Mouse (Mus musculus) spleen, adult 12 weeks (tissue): ENCODE measurements around the gene Rmdn2.

ENCODE experiments used
- DNase-seq: peaks from one replicate; pipeline ENCODE4 v3.0.0; 2022; ENCODE audit warnings: low spot score

Rmdn2 gene

DNA sequence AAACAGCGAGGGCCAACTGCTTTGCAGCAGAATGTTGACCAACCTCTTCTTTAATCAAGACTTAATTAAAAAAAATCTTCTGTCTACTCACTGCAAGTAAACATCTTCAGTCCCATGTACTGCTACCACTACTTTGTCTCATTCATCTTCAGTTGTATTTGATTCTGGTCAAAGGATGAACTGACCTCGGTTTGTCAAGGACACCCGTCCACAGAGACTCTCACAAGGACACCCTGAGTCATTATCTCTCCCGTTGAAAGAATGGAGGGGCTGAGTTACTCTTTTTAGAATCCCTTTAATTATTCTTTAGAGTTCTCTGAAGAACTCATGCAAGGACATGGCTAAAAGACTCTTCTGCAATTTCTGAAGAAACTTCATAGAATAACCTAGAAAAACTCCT is at the start of gene Rmdn2:
TSS of gene Rmdn2 (plus strand) at position 319 of the 400 bp plus-strand sequence.
- DNase-seq, result no peak

DNA sequence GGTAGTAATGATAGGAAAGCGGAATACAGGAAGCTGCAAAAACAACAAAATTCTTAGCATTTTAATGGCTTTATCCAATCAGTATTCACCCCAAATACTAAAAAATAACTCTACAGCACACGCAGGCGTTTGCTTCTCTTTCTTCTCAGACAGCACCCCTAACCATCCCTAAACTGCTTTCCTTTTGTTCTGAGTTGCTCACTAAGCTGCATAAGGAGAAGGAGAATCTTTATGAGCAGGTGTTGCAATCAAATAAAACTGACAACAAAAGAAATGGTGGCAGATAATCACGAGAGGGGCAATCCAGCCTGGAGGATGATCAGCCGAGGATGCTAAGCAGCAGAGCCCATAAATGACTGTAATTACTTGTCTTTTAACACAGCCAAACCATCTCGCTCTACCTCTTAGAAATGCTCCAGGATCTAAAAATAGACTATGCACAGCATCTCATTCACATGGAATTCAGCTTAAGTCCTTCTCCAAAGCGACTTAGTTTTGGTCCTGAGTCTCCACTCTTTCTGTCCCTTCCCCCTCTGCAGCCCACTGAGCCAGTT is 48.5 kb upstream of the Rmdn2 start:
- no peak for DNase-seq

DNA sequence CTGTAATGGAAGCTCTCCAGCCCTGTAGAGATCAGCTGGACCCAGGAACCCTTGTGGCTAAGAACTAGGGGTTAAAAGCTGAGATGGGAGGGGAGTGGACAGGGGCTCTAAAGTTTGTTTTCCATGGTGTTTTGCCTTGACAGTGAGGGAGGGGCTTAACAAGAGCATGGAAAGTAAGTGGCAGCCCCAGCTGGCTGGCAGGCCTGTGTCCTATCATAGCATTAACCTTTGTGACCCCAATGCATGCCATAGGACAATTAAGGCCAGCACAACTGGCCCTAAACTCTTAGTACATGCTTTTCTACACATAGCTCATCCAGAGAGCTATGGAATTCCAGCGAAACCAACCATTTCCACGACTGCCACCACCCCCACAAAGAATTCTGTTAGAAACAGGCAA is 47.9 kb upstream of the Rmdn2 start:
- DNase-seq, result no peak

DNA sequence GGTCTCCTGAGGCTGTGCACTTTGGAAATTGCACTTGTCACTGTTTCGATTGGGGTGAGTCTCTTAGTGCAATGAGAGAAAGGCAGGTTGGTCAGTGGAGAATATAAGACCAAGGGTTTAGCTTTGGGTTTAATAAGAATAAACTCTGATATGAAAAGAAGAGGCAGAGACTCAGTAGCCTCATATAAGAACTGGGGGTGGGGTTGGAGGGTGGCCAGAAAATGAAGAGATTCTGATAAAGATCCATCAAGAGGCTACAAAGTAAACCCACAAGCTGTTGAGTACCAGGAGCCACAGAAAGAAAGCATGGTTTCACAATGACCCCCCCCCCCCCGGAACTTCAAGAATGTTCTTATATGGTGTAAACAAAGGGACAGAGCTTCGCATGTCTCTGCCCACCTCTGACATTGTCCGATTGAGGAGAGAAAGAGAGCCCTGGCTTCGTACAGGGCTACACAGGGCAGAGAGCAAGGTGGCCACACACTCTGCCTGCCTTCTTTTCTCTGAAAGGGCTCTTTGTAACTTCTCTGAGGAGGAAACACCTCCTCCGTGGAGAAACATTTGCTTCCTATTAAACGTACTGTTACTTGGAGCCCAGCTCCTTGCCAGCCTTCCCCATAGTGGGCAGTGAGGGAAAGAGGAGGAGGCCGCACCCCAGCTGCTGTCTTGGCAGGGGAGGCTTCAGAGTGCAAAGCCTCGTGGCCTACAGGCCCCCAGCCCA is 46.3 kb upstream of the Rmdn2 start:
- DNase-seq, result no peak

DNA sequence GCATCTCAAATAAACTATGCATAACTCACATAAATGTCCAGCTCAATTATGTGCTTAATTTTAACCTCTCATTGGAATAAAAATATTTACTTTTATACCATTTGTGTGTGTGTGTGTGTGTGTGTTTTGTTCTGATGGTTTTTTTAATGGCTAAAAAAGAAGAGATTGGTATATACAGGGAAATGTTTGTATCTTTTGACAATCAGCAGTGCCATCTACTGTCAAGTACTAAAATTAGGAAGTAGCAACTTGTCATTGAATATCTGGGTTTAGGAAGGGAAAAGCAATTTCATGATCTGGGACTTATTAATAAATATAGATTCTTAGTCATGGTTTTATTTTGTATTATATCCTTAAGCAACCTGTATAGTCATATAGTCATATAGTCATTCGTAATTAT is 43.3 kb upstream of the Rmdn2 start:
- DNase-seq, result no peak

DNA sequence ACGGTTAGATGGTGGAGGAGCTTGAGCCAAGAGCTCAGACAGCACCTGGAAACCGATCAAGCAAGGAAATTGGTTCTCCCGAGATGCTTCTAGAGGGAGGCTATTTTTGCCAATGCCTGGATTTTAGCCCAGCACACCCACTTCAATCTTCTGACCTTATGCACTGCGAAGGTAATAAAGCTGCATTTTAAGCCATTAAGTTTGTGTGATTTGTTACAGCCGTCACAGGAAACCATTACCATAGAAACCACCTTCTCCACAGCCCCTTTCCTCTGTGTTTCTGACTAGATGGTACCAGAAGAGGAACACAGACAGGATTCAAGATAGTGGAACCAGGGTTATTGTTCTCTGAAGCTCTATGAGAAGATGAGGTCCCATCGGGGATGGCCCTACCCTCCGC is 33.3 kb upstream of the Rmdn2 start:
- DNase-seq, result no peak

DNA sequence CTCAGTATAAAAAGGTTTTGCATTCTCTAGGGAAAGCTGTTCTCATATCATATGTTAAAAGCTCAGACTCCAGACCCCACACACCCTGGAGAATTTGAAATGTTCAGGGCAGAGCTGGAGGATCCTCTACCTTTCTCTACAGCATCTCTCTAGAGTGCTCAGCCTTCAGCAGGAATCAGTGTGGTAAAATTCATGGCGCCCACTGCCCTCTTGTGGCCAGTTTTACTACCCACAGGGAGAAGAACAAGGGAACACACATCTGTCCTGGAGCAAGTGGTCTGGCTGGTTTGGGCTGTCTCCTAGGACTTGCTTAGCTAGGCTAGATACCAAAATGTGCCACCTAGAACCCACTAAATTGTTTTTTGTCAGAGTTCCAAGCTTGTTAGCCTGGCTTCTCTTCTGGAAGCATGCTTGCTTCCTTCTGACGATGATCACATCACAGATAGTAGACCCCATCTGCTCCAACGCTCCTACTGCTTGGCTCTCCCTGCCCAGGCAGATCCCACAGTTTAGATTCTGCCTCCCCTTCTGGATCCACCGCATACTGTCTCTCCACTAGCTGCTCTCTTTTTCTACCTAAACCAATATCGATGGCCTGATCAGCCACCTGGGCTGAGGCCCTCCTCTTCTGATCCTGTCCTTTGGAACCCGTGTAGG is 31.3 kb upstream of the Rmdn2 start:
- DNase-seq, result peak; percentile 35

DNA sequence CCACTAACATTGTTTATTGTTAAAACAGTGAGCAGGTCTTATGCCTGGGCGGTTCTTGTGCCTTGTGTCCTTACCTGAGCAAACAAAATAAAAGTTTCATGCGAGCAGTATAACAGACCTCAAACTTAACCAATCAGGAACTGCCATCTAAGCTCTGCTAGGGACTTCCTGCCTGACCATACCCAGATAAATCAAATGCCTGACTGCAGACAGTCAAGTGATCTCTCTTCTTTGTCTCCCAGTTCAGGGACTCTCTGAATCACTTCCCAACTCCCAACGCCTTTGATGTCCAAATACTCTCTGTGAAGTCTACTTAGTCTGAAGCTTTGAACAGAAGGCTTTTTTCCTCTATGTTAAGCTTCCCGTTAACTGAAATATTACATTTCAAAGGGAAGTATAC is 28.2 kb upstream of the Rmdn2 start:
- DNase-seq, result no peak

DNA sequence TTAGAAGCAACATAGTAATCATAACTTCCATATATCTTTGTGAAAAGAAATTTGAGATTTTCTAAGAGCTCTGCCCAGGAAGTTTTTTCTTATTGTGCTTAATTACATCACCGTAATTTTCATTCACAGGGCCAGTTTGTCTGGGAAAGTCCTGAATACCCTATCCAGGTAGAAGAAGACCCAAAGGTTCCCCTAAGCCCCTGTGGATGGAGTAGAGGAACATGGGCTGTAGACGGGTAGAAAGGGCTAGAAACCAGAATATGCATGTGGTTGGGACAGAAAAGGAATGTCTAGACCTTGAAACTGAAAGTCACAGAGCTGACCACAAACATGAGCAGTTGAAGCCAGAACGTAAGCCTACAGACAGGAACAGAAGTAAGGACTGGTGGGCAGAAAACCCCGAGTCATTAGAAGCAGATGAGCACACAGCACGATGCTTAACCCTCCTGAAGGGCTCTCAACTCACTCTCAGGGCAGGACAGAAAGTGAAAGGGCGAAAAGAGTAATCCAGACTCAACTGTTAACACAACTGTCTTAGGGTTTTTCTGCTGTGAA is 27.3 kb upstream of the Rmdn2 start:
- DNase-seq, result no peak

DNA sequence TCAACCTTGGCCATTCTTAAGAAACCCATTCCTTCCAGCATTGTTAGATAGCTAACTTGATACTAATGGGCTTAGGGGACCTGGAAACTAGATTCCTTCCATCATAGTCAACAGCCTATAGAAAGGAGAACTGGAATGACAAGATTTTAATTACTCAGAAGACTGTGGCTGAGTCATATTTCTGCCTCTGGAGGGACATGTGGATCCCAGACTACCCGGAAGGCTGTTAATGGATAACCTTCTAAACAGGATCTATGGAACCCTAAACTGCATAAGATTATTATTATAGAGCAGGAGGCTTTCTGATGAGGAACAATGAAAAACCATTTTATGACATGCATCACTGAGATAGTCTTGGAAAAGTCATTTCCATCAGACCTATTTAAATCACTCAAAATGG is 21.8 kb upstream of the Rmdn2 start:
- no peak for DNase-seq

DNA sequence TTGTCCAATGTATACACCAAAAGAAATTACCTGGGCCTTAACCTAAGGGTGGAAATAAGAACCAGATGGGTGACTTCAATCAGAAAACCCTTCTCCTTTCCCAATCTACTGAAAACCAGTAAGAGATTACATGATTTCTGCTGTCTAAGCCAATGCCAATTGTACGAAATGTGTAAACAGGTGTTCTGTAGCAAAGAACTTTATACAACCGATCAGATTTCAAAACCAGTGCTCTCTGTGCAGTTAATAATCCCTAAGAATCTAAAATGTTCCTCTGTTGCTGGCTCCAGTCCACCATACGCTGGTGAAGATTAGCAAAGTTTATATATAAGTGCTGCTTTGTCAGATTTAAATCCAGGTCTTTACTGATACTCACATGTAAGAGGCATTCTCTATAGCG is 15.7 kb upstream of the Rmdn2 start:
- DNase-seq, result no peak

DNA sequence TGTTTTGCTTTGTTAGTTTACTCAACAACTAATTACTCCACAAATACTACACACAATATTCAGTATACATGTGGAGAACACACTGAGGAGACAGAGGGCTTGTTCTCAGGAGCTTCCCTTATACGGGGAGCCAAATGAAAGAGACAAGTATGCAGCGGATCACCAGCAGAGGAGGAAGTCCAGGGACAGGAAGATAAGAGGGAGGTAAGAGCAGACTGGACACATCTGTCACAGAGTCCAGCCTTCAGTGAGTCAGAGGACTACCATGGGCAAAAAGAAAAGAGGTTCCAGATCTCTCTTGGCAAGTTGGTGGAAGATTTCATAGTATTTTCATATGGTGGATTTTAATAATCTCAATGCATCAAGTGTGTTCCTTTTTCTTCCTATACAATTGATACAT is 13.5 kb upstream of the Rmdn2 start:
- DNase-seq, result no peak

DNA sequence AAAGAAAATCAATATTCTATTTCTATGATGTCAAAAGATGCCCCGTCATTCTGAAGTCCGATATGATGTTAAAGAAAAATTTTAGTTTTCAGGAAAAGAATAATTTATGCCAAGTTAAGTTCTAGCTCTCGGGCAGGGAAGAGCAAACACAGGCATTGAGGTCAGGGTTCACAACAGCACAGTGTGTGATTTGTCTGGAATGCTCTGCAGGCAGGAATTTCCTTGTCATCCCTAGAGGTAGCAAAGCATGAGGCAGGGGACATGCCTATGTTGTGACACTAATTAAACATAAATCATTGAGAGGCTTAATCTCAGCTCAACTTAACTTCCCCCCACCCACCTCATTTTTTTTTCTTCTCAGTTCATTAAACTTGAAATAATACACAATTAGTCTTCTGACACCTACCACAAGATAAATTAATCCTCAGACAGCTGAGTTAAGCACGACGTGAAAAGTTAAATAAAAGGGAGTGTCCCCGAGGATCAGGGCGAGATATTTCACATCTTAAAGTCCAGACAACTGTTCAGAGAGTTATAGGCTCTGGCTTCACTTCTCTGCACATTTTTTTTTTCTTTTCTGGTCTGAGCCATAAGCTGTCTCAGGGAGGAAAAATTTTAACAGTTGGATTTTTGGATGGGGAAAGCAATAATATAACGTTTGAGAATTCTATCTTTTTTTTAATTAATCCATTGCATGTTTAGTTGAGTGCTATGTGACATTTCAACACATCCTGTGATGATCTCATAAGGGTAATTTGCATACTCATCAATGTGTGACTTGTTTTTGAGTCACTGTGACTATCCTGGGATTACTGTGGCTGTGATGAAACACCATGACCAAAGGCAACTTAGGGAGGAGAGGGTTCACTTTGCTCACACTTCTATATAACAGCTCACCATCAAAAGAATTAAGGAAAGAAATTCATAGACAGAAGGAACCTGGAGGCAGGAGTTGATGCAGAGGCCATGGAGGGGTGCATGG is 12.8 kb upstream of the Rmdn2 start:
- DNase-seq, result no peak

DNA sequence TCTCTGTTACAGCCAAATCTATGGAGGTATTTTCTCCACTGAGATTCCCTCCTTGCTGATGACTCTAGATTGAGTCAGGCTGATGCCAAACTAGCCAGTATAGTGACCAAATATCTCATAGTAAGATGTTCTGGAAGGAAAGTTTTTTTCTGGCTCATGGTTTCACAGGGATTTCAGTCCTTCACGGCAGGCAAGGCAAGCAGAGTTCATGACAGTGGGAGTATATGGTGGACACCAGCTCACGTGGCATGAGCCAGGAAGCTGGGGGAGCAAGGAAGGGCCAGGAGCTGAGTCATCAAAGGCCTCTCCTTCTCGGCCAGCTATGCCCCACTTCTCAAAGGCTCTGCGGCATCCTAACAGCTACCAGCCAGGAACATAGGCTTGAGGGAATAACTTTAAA is 11.6 kb upstream of the Rmdn2 start:
- DNase-seq, result no peak

DNA sequence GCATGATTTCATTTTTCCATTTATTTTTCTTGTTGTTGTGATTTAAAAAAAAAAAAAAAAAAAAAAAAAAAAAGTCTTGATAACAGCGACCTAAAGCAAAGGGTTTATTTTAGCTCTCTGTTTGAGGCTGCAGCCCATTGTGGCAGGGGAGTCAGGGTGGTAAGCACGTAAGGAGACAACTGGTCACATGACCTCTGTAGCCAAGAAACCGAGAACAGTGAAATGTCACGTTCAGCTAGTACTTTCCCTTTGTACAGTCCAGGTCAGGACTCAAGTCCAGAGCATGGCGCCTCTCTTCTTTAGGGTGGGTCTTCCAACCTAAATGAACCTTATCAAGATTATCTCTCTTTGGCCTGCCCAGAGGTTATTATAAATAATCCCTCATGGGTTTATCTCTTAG is 9.3 kb upstream of the Rmdn2 start:
- DNase-seq, result no peak

DNA sequence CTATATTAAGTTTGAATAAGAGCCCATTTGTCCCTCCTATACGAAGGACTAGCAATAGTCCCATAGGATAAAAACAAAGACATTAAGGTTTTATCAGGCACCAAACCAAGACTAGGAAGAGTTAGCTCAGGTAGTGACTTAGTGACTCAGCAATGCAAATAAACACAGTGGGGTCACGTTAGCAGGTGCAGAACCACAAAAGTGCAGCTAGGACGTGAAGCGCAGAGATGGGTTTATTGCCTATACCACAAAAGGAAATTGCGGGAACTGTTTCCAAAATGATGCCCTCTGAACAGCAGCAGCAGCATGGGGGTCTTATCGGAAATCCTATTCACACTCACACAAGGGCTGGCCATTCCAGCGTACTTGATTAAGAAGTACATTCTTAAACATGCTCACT is 8.2 kb upstream of the Rmdn2 start:
- no peak for DNase-seq

DNA sequence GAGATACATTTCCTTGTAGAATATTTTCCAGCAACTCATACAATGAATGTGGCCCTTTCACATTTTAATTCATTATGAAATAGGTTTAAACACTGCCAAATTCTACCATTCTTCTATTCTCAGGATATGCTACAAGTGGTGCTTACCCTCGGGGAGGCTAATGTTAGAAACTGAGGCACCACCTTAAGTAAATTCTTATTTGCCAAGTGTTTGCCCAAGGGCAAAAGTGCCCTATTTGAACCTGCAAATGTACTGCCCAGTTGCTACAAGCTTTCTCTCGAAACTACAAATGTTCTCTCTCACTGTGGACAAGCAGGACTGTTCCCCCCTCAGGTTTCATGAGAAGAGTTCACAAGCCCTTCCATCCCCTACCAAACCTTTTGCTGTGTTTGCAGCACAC is 5.9 kb upstream of the Rmdn2 start:
- DNase-seq, result no peak

DNA sequence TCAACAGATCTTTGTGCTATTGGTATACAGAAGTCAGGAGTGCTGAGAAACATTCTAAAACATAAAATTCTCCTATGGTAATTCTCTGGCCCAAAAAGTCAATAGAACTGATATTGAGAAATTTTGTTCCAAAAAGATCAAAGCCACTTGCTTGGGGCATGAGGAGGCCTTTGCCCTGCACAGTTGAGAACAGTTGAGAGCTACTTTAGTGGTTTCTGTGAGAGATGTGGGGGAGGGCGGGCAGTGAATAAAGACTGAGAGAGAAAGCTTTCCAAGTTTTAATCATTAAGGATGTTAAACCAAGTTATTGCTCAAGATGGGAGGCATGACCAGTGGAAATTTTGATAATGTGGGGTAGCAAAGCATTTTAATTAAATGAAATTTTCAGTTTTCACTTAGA is 2.0 kb upstream of the Rmdn2 start:
- no peak for DNase-seq

DNA sequence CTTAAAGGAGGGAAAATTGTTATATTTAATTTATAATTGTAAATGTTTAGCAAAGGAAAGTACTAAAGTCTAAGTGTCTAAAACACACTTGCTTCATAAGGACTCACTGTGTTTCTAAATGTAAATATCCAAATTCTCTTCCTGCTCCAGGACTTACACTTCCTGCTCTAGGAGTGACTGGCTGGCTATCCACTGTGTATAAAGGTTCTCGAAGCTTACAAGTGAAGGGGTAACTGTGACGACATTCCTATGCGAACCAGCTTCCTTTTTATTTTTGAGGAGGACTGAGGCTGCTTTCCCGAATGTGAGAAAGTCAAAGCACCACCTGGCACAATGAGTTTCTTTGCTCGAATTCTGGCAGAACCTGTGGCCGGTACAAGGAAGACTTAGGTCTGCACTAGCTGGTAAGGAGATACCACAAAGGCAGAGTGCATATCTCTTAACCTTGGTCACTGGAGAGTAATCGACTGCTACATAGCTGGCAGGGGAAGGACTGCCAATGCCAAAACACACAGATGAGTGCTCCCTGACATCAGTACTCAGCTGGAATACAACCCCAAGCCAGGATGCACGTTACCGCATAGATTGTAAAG is 1.4 kb upstream of the Rmdn2 start:
- no peak for DNase-seq

DNA sequence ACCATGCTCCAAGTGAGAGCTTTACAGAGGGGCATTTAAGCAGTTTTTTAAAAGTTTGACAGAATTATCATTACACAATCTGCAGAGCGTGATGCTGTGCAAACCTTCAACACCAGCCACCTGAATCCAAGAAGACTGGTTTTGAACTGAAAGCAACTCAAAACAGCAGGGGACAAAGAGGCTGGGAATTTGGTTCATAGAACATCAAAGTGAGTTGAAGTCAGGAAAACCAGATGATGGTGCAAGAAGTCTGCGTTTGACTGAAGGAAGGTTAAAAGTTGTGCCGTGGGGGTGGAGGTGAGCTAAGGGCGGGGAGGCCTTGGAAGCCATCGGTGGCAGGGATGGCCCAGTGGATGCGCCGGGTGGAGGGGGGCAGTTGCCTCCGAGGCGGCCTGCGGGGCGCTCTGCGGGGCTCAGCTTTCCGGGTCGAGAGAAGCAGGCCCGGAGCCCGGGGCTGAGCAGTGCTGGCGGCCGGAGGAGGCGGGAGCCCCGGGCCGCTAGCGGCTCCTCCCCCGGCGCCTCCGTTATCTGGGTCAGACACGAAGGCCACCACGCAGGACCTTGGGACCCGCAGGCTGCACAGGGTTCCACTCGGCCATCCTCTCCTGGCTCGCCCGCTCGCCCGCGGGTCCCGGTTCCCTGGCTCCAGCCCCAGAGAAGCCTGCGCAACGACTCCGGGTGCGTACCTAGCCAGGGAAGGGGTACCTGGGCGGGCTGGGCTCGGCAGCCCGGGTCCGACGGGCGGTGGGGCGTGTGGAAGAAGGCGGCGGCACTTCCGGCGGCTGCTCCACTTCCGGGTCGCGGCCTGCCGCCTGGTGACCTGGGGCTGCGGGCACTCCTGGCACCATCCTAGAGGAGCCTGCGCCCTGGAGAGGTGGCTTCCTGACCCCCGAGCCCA is 3.3 kb downstream of the Rmdn2 start:
- peak; percentile 48 for DNase-seq

DNA sequence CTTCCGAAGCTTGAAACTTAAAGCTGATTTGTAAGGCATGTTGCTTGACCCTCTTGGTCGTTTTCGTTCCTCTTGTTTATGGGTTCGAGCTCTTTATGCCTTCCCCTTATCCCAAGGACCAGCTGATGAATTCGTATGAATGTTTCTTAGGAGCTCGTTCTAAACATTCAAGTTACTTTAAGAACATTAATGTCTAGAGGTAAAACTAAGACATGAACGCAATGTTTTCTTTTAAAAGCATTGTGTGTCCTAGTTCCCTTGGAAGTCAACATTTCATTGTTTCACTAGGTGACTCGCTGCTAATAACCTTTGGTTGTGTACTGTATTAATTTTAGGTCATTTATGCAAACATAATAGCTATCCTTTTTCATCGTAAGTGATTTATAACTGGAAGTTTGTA is 4.2 kb downstream of the Rmdn2 start:
- DNase-seq, result no peak
